Mouse (Mus musculus): ENCODE data around the gene Nlrp1a.

Nlrp1a gene

DNA sequence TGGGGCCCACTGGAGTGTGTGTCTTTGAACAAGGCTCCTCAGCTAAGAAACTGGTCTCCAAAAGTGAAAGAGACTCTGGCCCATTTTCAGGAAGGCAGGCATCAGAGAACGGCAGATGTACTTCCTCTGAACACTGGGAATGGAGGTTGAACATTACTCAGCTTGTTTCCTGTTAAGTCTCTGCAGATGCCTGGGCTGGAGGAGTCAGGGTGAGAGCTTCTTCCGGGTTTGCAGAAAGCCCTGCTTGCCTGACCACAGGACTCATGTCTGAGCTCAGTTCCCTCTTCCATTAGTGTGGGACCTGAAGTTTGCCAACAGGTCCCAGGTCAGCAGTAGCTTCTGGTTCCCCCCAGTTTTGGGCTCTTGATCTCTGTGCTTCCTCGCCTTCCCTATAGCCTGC, at the start of gene Nlrp1a:
Nlrp1a (minus strand) TSS at position 44 of the 400 bp plus-strand sequence.
- no peak for DNase-seq (ENCODE audit: low spot score)

DNA sequence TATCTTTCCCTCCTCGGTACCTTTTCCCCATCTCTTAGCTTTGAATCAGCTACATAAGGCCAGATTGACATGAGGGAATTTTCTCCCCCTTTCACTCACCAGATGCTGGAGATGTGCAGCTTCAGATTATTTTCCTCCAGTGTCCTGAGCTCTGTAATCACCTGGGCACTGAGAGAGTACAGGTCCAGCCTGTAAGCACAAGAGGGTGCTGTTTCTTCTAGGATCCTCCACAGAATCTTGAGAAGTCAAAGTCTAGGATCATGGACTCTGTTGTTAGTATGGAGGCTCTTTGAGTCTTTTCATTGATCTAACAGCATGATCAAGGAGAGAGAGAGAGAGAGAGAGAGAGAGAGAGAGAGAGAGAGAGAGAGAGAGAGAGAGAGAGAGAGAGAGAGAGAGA, 25.1 kb upstream of the Nlrp1a start:
- DNase-seq (ENCODE audit: low spot score) = no peak

DNA sequence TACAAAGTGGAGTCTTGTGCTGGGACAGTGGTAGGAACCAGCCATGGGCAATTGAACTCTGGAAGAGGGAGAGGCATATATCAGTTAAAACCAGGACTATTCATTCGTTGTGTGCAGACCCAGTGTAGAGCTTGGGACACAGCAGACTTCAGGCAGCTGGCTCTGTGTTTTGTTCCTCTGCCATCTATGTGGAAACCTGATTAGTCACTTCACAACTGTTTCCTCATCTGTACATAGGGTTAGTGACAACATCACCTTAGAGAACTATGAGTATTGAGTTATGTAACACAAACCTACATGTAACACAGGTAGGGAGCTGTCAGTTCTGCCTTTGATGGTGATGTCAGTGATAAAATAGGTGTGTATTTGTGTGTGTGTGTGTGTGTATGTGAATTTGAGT, 19.6 kb upstream of the Nlrp1a start:
- DNase-seq (ENCODE audit: low spot score) = no peak

DNA sequence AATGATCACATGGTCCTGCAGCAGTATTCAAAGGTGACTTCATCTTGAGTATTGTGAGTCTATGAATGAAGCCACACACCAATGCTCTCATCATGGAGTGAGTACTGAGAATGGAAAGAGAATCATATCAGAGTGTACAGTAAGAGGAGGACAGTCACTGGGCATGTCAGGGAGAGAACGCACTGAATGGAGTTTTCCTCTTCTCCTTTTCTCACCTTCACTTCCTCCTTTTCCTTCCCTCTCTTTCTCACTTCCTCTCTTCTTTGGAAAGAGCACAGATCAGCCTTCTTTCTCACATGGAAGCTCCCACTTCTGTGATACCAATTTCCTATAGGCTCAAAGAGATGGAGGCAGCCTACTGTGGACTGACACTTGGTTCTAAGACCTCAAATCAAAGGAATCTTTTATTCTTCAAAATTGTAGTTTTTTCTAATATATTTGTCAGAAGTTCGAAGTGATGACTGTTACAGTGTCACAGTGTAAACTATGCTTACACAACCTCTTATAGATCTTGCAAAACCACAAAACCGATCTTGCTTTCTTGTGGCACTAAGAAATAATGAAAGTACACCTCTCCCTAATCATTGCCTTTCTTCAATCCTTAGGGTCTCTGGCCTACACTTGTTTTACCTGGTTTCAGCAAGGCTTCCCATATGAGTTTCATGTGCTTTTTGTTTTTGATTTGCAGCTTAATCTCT, 15.1 kb upstream of the Nlrp1a start:
- no peak for DNase-seq (ENCODE audit: low spot score)

DNA sequence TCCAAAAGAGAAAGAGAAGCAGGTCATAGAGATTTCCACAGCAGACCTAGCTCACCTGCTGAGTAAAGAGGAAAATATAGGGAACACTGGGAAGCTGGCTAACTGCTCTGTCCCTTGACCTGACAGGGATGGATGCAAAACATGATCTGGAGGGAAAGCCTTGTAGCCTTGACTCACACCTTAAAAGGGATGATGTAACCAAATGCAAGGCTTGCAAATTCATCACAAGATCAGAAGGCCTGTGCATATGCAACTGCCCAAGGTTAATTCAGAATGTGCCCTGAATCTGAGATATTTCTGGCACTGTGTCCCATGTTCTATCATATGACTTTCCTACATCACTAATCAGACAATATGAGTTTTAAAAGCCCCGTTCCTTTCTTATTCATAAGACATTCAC, 10.8 kb upstream of the Nlrp1a start:
- DNase-seq (ENCODE audit: low spot score) = no peak

DNA sequence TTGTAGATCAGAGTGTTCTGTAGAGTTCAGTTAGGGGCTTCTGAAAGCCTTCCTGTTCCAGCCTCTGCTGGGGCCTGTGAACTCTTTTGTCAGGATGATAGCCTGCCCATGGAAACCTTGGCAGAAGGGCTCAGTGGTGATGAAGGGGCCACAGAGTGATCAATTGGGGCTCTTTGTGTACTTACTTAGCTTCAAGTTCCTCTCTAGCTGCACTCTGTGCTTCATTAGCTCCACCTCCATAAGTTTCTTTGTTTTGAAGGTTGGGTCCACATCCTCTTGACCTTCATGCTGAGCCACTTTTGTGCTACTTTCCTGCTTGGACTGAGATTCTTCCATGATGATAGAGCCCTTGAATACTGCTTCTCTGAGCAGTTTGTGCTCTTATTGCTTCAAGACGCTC, 2.5 kb downstream of the Nlrp1a start:
- DNase-seq (ENCODE audit: low spot score) = no peak

DNA sequence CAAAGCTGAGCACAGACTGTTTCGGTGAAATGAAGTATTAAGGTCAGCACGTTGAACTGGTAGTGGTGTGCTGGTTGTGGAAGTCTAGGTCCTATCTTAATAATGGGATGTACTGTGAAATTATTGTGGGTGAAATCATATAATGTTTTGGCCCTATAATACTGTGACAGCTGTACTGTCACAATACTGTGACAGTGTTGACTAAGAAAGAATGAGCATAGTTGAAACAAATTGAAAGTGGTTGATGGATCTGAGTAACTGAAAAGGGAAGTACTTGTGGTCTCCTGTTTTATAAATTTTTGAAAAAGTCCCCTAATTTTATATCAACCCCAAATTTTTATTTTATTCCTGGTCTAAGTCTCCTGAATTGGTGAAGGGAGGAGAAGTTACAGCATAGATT, 37.4 kb downstream of the Nlrp1a start:
- no peak for DNase-seq (ENCODE audit: low spot score)

DNA sequence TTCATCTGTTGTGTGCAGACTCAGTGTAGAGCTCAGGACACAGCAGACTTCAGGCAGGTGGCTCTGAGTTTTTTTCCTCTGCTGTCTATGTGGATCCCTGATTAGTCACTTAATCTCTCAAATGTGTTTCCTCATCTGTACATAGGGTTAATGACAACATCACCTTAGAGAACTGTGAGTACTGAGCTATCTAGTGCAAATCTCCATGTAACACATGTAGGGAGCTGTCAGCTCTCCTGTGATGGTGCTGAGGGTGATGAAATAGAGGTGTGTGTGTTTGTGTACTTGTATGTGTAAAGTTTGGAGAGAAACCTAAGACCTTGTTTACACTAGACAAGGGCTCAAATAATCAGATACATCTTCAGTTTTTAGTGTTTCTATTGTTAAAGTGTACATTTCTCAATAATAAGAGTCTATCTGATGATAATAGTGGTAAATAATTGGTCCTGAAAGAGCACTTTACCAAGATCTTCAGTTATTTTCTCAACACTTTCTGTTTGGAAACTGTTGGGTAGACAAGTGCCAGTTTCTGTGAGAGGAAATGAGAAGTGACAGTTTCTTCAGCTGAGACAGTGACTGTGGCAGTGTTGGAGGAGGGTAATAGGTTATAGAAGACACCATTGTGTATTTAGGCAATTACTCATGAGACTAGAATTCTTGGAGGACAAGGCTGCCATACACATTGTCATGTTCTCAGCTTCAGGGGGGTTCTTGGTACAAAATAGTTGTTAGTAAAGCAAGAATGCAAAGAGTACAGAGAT, 38.1 kb downstream of the Nlrp1a start:
- no peak for DNase-seq (ENCODE audit: low spot score)

DNA sequence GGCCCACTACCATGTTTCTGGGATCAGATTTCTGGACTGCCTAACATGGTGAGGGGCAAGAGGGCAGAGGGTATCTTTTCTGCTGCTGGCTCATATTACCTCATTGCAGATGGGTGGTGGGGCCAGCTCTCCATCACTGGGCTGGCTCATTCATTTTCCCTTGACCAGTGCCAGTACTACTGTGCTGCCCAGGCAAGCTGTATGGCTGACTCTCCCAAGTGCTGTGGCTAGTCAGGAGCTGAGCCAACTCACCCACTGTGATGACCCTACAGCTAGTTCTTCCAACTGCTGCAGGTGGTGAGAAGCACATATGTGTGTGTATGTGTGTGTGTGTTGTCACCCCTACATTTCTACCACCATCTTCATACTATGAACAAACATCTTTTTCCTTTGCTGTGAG, 40.6 kb downstream of the Nlrp1a start:
- DNase-seq (ENCODE audit: low spot score) = no peak

DNA sequence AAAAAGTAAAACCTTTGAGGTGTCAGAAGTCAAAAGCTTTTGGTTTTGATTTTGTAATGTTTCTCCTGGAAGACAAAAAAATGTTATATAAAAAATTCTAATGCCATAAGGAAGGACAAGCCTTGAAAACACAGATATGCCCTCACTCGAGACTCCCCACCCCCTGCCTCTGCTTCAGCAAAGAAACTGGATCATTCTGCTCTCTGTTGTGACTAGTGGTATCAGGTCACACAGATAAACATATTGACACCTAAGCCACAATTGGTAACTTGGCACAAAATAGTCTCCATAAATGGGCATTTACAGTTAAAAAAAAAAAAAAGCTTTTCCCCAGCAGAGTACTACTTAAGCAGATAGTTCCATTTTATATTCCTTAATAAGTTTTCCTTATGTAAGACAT, 68.2 kb downstream of the Nlrp1a start:
- DNase-seq (ENCODE audit: low spot score) = no peak

DNA sequence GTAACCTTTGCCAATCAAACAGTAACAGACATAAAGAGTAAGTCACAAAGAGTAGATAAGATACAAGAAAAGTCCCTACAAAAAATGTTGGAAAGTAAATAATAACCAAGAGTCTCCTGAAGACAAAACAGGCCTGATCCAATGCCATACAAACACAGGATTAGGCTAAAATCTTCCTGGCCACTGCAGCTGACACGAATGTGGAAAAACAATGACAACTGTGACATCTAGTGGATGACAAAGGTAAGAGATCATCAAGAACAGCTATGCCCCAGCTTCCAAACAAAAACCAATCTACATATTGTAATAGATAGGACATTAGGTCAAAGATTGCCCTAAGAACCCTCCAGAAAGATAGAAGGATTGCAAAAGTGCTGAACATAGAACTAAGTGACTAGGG, 92.0 kb downstream of the Nlrp1a start:
- no peak for DNase-seq (ENCODE audit: low spot score)

Measured in testis, postnatal 14 days (tissue).